Mouse (Mus musculus) liver, adult (tissue): Measurements from ENCODE around the gene Ndufa12.

ENCODE experiments used
- GATA4 ChIP-seq: IDR thresholded peaks from 2 replicates; pipeline ENCODE4 v1.6.1; 2014; ENCODE audit warnings: mild to moderate bottlenecking, low read length; ENCODE audit not compliant: insufficient replicate concordance

The Ndufa12 gene

DNA sequence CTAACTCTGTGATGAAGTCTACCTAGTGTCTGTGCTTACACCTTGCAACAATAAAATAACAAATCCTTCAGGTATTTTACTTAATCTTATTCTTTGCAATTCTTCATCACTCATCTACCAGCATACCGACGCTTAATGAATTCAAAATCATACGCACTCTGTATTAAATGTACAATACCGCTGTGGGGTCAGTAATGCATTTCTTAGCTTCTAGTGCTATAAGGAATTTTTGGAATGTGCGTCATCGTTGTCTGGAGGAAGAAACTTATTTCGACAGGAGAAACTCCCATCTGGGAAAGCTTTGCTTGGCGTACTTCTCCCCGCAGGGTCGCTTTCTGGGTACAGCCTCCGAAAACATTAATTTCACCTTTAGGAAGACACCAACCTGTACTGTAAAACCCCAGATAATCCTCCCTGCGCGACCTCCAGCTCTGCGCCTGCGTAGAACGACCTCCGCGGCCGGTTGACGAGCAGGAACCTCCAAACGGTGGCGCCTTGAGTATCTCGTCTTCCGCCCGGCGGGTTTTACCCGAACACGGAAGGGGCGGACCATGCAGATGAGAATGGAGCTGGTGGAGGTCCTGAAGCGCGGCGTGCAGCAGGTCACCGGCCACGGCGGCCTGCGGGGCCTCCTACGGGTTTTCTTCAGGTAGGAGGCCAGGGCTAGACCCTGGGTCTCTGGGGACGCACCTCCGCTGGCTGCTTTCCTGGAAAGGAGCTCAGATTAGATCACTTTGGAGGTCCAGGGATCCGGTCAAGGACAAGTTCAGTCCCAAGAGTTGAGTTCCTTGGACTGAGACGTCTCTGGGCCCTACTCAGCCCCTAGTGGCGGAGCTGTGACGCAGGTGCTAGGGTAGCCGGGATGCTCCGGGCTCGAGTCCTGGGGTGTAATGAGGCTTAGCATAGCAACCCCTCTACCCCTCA, at the start of gene Ndufa12:
Gene Ndufa12 (plus strand): TSS at position 239 of the 924 bp plus-strand sequence.
- TF ChIP-seq GATA4, result peak; percentile 55; the same call in 1 of the 2 replicates

- no peak for TF ChIP-seq GATA4
Measured at GRCm38 (mm10) chr10:94151488-94151887, 47.0 kb upstream of the Ndufa12 start.

DNA sequence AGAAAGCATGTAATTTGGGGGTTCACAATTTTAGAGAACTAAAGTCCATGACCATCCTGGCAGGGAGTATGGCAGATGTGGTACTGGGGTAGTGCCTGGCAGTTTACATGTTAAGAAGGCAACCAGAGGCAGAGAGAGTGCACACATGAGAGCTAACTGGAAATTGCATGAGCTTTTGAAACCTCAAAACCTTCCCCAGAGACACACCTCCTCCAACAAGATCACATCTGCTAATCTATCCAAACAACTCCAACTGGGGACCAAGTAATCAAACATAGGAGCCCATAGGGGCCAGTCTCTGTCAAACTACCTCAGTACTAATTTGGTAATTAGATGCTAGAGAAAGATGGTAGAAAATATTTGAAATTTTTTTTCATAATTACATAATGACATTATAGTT, 44.7 kb upstream of the Ndufa12 start:
- no peak for TF ChIP-seq GATA4

DNA sequence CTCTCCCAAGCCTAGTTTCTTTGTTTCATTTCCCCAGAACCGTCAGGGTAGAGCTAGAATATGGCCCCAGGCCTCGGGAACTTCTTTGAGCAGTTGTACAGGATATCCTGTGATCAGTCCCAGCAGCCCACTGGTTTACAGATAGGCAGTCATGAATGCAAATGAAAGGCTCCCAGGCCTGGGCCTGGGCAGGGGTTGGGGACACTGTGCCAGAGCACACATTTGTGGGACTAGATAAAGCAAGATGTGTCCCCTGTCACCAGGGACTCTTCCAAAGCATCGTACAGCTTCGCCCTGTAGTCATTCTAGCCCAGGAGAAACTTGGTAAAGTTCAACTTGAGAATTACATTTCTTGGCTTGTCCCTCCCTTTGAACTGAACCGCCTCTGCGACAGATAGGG, 39.6 kb upstream of the Ndufa12 start:
- no peak for TF ChIP-seq GATA4

DNA sequence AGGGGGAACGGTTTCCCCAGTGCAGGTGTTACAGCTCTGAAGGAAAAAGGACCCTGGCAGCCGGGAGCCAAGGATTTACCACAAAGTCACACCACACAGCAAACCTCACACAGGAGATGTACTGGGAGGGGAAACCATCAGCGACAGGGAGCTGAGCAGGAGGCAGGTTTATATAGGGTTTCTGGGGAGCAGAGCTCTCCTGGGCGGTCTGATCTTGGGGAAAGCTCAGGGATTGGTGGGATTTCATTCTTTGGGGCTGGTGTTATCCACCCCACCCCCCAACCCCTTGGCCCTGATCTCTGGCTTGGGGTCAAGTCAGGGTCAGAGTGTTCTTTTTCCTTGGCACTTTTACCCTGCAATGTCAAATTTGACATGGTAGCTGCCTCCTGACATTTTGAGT, 39.1 kb upstream of the Ndufa12 start:
- TF ChIP-seq GATA4, result no peak

GRCm38 (mm10) chr10:94161051-94161765, 37.3 kb upstream of the Ndufa12 start:
- TF ChIP-seq GATA4, result no peak; the same call in 1 of the 2 replicates

GRCm38 (mm10) chr10:94162031-94162430, 36.5 kb upstream of the Ndufa12 start:
- no peak for TF ChIP-seq GATA4

DNA sequence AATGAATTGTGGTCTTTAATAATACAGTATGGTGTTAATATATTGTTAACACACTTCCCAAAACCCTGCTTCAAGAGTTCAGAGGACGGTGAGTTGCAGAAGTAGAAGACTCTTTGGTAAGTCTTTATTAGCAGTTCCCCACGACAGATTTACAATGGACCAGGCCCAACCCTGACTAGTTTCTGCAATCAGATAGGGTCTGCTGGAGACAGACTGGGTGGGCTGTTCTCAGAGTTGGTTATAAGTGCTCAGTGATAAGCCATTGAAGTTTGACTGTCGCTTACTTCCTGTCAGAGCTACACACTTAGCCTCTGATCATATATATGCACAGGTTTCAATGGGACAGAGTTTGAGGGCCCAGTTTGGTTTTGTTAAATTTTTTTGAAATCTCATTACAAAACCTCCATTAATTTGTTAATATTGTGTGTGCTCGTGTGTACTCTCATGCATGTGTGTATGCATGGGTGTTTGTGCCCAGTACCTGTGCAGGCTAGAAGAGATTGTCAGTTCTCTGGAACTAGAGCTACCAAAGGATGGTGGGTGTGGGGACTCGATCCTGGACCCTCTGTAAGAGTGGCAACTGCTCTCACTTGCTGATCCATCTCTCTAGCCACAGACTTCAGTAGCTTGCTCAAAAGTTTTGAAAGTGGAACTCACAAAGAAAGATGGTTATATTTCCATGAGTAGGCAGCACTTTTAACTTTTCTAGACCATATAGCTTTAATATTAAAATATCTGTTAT, 34.2 kb upstream of the Ndufa12 start:
- no peak for TF ChIP-seq GATA4

- TF ChIP-seq GATA4, result no peak
Measured at GRCm38 (mm10) chr10:94165426-94165825, 33.1 kb upstream of the Ndufa12 start.

GRCm38 (mm10) chr10:94167051-94167750, 31.3 kb upstream of the Ndufa12 start:
- TF ChIP-seq GATA4, result no peak

DNA sequence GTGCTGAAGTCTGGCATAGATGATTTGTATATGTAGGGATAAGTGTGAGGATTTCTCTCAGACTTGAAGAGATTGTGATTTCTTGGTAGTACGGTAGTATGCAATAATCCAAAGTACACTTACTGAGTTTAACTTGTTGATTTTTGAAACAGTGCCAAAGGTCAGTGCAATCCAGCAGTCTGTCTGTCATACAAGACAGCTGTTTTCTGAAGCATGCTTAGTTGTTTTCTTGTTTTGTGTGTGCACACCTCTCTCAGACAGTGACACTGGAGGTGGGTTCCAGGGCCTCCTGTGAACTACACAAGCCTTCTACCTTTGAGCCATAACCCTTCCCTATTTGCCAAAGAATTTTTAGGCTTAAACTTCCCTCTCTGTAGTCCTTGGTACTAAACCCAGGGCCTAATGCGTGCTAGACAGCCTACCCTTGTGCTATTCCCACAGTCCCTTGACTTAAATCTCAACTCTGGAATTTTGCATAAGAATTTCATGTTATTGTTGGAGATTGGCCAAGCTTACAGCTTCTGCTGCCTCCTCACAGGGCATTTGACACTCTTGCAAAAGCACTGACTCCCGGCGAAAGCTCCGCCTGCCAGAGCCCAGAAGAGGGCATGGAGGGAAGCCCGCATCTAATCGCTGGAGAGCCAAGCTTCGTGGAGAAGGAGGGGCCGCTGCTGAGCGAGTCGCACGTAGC, 26.9 kb upstream of the Ndufa12 start:
- TF ChIP-seq GATA4, result no peak

DNA sequence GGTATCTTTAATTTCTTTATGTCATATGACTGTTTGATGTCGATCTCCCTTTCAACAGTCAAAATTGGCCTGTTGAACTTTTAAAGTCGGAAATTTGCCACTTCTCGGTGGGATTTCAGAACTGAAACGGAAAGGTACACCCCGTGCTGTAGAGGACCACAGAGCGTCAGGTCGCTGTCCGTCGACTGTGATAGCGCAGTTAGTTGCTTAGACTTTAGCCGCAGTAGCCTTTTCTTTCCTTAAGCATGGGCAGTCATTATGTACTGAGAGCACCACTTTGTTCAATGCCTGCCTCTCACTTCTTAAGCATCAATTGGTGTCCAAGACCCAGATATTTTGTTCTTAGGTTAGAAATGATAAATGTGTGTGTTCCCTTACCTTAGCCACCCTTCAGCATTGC, 26.4 kb upstream of the Ndufa12 start:
- TF ChIP-seq GATA4, result no peak

- no peak for TF ChIP-seq GATA4
Measured at GRCm38 (mm10) chr10:94172706-94173105, 25.8 kb upstream of the Ndufa12 start.

DNA sequence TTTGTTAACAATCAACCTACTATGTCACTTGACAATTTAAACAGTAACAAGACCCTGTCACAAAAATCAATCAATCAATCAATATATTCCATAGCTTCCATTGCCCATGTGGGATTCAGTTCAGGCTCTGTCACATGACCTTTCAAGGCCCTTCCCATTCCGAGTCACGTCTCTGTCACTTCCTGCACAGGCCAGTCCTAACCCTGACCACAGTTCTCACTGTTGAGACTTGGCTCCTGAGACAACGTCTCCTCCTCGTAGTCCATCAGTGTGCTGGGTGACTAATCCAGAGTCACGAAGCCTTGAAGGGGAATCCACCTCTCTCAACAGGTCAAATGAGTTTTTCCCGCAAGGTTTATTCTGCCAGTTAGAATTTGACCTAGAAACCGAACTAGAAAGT, 23.9 kb upstream of the Ndufa12 start:
- TF ChIP-seq GATA4, result no peak
